Mouse (Mus musculus): ENCODE data around the gene 1700024P04Rik. TPM values are rescaled to one million over a fixed set of nuclear protein-coding genes. Genes with fewer than 3 reads are reported as not detected.

The 1700024P04Rik gene
- not detected in 2 replicates for polyA plus RNA-seq (2014; fragmentation: Nextera tagmentation; extraction: Ambion mirVana)

- WGBS, result 59% methylated on average over 2 of the region's 2 CpGs
- Histone ChIP-seq H3K27ac (ENCODE audit: low read depth) (no peak within 1 kb of the TSS), H3K27me3 (replicated peaks; ENCODE audit: control insufficient read depth, insufficient read depth, low read length) (no peaks in the 10 kb centered on the region), H3K4me1 (replicated peaks; ENCODE audit: control insufficient read depth, insufficient read depth, low read length) (no peaks in the 10 kb centered on the region), H3K4me2 (ENCODE audit: low read length) (no peak within 1 kb of the TSS), H3K9me3 (ENCODE audit: control insufficient read depth, low read length) (no peaks in the 10 kb centered on the region), H3K36me3 (ENCODE audit: control insufficient read depth, insufficient read depth, low read length) (no peaks in the 10 kb centered on the region), H3K4me3 (ENCODE audit: low read depth, low read length) (no peak within 1 kb of the TSS), H3K9ac (ENCODE audit: low read length) (no peak within 1 kb of the TSS)
- DNase-seq (ENCODE audit: low spot score) (no peak), ATAC-seq (replicated peaks; ENCODE audit: low FRiP score, low TSS enrichment, low read depth) (no peak)
Measured at GRCm38 (mm10) chr13:98984465-98984864, at the start of gene 1700024P04Rik. 1700024P04Rik (minus strand) TSS chr13:98984565.

- DNase-seq (ENCODE audit: low spot score) (no peak), ATAC-seq (replicated peaks; ENCODE audit: low FRiP score, low TSS enrichment, low read depth) (no peak)
- WGBS, result 62% methylated on average over 11 of the region's 11 CpGs
- H3K36me3 ChIP-seq (ENCODE audit: control insufficient read depth, insufficient read depth, low read length), result no peaks in the 10 kb centered on the region
- H3K4me3 ChIP-seq (ENCODE audit: low read depth, low read length), result no peak overlapping the region
- no peaks in the 10 kb centered on the region for H3K27me3 ChIP-seq (replicated peaks; ENCODE audit: control insufficient read depth, insufficient read depth, low read length)
- H3K9ac ChIP-seq (ENCODE audit: low read length), result no peak overlapping the region
- 0 out of 2 replicates have a peak, but pooled peaks cover 2% of the 10 kb centered on the region for H3K4me1 ChIP-seq (replicated peaks; ENCODE audit: control insufficient read depth, insufficient read depth, low read length)
- no peak overlapping the region for H3K4me2 ChIP-seq (ENCODE audit: low read length)
- no peaks in the 10 kb centered on the region for H3K9me3 ChIP-seq (ENCODE audit: control insufficient read depth, low read length)
- no peak overlapping the region for H3K27ac ChIP-seq (ENCODE audit: low read depth)
Measured at GRCm38 (mm10) chr13:99031223-99032216, 47.2 kb upstream of the 1700024P04Rik start.

- H3K4me3 ChIP-seq (ENCODE audit: low read depth, low read length), result no peak overlapping the region
- ATAC-seq (replicated peaks; ENCODE audit: low FRiP score, low TSS enrichment, low read depth), result no peak
Measured at GRCm38 (mm10) chr13:99030579-99031200, 46.3 kb upstream of the 1700024P04Rik start.

GRCm38 (mm10) chr13:99025268-99025667, 40.9 kb upstream of the 1700024P04Rik start:
- DNase-seq (ENCODE audit: low spot score) (no peak), ATAC-seq (replicated peaks; ENCODE audit: low FRiP score, low TSS enrichment, low read depth) (no peak)
- Histone ChIP-seq H3K27me3 (replicated peaks; ENCODE audit: control insufficient read depth, insufficient read depth, low read length) (no peaks in the 10 kb centered on the region), H3K36me3 (ENCODE audit: control insufficient read depth, insufficient read depth, low read length) (no peaks in the 10 kb centered on the region), H3K9me3 (ENCODE audit: control insufficient read depth, low read length) (no peaks in the 10 kb centered on the region), H3K9ac (ENCODE audit: low read length) (no peak overlapping the region), H3K4me1 (replicated peaks; ENCODE audit: control insufficient read depth, insufficient read depth, low read length) (0 out of 2 replicates have a peak, but pooled peaks cover 2% of the 10 kb centered on the region), H3K27ac (ENCODE audit: low read depth) (no peak overlapping the region), H3K4me3 (ENCODE audit: low read depth, low read length) (no peak overlapping the region), H3K4me2 (ENCODE audit: low read length) (no peak overlapping the region)
- 67% methylated on average over 5 of the region's 5 CpGs for WGBS

More at GRCm38 (mm10) chr13:99030579-99031200, 46.3 kb upstream of the 1700024P04Rik start:
- Histone ChIP-seq H3K36me3 (ENCODE audit: control insufficient read depth, insufficient read depth, low read length) (no peaks in the 10 kb centered on the region), H3K4me1 (replicated peaks; ENCODE audit: control insufficient read depth, insufficient read depth, low read length) (0 out of 2 replicates have a peak, but pooled peaks cover 2% of the 10 kb centered on the region), H3K27me3 (replicated peaks; ENCODE audit: control insufficient read depth, insufficient read depth, low read length) (no peaks in the 10 kb centered on the region), H3K27ac (ENCODE audit: low read depth) (no peak overlapping the region), H3K9me3 (ENCODE audit: control insufficient read depth, low read length) (no peaks in the 10 kb centered on the region), H3K9ac (ENCODE audit: low read length) (no peak overlapping the region), H3K4me2 (ENCODE audit: low read length) (no peak overlapping the region)
- 73% methylated on average over 15 of the region's 15 CpGs for WGBS
- no peak for DNase-seq (ENCODE audit: low spot score)

GRCm38 (mm10) chr13:99022036-99022435, 37.7 kb upstream of the 1700024P04Rik start:
- no peak for DNase-seq (ENCODE audit: low spot score)
- Histone ChIP-seq H3K36me3 (ENCODE audit: control insufficient read depth, insufficient read depth, low read length) (no peaks in the 10 kb centered on the region), H3K9me3 (ENCODE audit: control insufficient read depth, low read length) (no peaks in the 10 kb centered on the region), H3K9ac (ENCODE audit: low read length) (no peak overlapping the region), H3K4me3 (ENCODE audit: low read depth, low read length) (no peak overlapping the region), H3K27ac (ENCODE audit: low read depth) (no peak overlapping the region), H3K4me2 (ENCODE audit: low read length) (no peak overlapping the region), H3K27me3 (replicated peaks; ENCODE audit: control insufficient read depth, insufficient read depth, low read length) (no peaks in the 10 kb centered on the region), H3K4me1 (replicated peaks; ENCODE audit: control insufficient read depth, insufficient read depth, low read length) (no peaks in the 10 kb centered on the region)
- WGBS, result 78% methylated on average over 7 of the region's 7 CpGs
- ATAC-seq (replicated peaks; ENCODE audit: low FRiP score, low TSS enrichment, low read depth), result no peak

- Histone ChIP-seq H3K9me3 (ENCODE audit: control insufficient read depth, low read length) (no peaks in the 10 kb centered on the region), H3K4me2 (ENCODE audit: low read length) (no peak overlapping the region), H3K27me3 (replicated peaks; ENCODE audit: control insufficient read depth, insufficient read depth, low read length) (no peaks in the 10 kb centered on the region), H3K4me3 (ENCODE audit: low read depth, low read length) (no peak overlapping the region), H3K27ac (ENCODE audit: low read depth) (no peak overlapping the region), H3K9ac (ENCODE audit: low read length) (no peak overlapping the region), H3K4me1 (replicated peaks; ENCODE audit: control insufficient read depth, insufficient read depth, low read length) (no peaks in the 10 kb centered on the region), H3K36me3 (ENCODE audit: control insufficient read depth, insufficient read depth, low read length) (no peaks in the 10 kb centered on the region)
- DNase-seq (ENCODE audit: low spot score) (no peak), ATAC-seq (replicated peaks; ENCODE audit: low FRiP score, low TSS enrichment, low read depth) (no peak)
- 66% methylated on average over 6 of the region's 6 CpGs for WGBS
Measured at GRCm38 (mm10) chr13:99021181-99021580, 36.8 kb upstream of the 1700024P04Rik start.

GRCm38 (mm10) chr13:99019831-99020669, 35.7 kb upstream of the 1700024P04Rik start:
- no peaks in the 10 kb centered on the region for H3K9me3 ChIP-seq (ENCODE audit: control insufficient read depth, low read length)
- no peak overlapping the region for H3K9ac ChIP-seq (ENCODE audit: low read length)
- ATAC-seq (replicated peaks; ENCODE audit: low FRiP score, low TSS enrichment, low read depth) (no peak), DNase-seq (ENCODE audit: low spot score) (no peak)
- 84% methylated on average over 11 of the region's 11 CpGs for WGBS
- no peak overlapping the region for H3K4me3 ChIP-seq (ENCODE audit: low read depth, low read length)
- no peak overlapping the region for H3K27ac ChIP-seq (ENCODE audit: low read depth)
- H3K4me2 ChIP-seq (ENCODE audit: low read length), result no peak overlapping the region
- H3K27me3 ChIP-seq (replicated peaks; ENCODE audit: control insufficient read depth, insufficient read depth, low read length), result no peaks in the 10 kb centered on the region
- no peaks in the 10 kb centered on the region for H3K4me1 ChIP-seq (replicated peaks; ENCODE audit: control insufficient read depth, insufficient read depth, low read length)
- no peaks in the 10 kb centered on the region for H3K36me3 ChIP-seq (ENCODE audit: control insufficient read depth, insufficient read depth, low read length)

GRCm38 (mm10) chr13:99018526-99019201, 34.3 kb upstream of the 1700024P04Rik start:
- no peaks in the 10 kb centered on the region for H3K36me3 ChIP-seq (ENCODE audit: control insufficient read depth, insufficient read depth, low read length)
- H3K4me1 ChIP-seq (replicated peaks; ENCODE audit: control insufficient read depth, insufficient read depth, low read length), result no peaks in the 10 kb centered on the region
- H3K9me3 ChIP-seq (ENCODE audit: control insufficient read depth, low read length), result no peaks in the 10 kb centered on the region
- H3K4me3 ChIP-seq (ENCODE audit: low read depth, low read length), result no peak overlapping the region
- H3K9ac ChIP-seq (ENCODE audit: low read length), result no peak overlapping the region
- ATAC-seq (replicated peaks; ENCODE audit: low FRiP score, low TSS enrichment, low read depth), result no peak
- H3K27ac ChIP-seq (ENCODE audit: low read depth), result no peak overlapping the region
- WGBS, result 52% methylated on average over 15 of the region's 15 CpGs
- no peaks in the 10 kb centered on the region for H3K27me3 ChIP-seq (replicated peaks; ENCODE audit: control insufficient read depth, insufficient read depth, low read length)
- no peak overlapping the region for H3K4me2 ChIP-seq (ENCODE audit: low read length)
- DNase-seq (ENCODE audit: low spot score), result no peak
